Mouse (Mus musculus) megakaryocyte-erythroid progenitor cell, adult 5 weeks (primary cell): ENCODE measurements around the gene Abcg4. TPM values are rescaled to one million over a fixed set of nuclear protein-coding genes. Genes with fewer than 3 reads are reported as not detected.

ENCODE experiments used
- polyA plus RNA-seq: library from polyadenylated mRNA; stranded (reverse); fragments of >175 nt; gene quantifications from 2 replicates; pipeline ENCODE4 v1.2.3, GENCODE M21; 2012

The Abcg4 gene
- 12.4 and 16.0 TPM in 2 replicates for polyA plus RNA-seq

DNA sequence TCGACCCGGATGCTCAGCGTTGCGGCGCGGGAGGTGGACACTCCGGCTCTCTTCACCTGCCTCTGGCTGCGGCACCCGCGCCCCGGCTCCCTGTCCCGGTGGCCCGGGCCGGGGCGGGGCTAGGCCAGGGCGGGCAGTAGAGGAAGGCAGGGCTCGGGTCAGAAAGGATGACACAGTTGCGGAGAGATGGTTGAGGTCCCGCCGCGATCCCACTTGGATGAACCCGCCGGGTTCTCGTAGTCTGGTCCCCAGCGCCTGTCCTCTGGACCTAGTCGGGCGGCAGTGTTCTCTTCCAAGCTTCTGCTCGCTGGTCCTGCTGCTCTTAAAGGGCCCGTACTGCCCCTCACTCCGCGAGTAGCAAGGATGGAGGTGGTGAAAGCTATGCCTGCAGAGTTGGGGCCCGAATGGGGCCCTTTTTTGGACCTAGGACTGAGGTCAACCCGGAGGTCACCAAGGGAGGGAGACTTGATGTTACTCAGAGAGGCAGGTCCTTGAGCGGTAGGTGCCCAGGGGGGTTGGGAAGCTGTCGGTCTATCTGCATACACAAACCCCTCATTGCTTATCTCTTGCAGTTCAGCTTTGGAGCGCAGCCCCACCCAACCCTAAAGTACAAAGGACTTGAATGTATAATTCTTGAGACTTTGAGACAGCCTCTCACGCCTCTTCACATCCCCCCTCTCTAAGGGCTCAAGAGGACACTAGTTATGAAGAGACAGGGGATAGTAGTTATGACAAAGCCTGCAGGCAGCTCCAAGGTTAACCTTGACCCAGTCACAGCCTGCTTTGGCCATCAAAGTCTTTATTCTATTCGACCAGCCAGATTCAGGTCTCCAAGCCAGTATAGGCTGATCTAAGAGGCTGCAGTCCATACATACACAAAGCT lies at the start of gene Abcg4:
Gene Abcg4 (minus strand): TSS at position 540 of the 883 bp plus-strand sequence.

DNA sequence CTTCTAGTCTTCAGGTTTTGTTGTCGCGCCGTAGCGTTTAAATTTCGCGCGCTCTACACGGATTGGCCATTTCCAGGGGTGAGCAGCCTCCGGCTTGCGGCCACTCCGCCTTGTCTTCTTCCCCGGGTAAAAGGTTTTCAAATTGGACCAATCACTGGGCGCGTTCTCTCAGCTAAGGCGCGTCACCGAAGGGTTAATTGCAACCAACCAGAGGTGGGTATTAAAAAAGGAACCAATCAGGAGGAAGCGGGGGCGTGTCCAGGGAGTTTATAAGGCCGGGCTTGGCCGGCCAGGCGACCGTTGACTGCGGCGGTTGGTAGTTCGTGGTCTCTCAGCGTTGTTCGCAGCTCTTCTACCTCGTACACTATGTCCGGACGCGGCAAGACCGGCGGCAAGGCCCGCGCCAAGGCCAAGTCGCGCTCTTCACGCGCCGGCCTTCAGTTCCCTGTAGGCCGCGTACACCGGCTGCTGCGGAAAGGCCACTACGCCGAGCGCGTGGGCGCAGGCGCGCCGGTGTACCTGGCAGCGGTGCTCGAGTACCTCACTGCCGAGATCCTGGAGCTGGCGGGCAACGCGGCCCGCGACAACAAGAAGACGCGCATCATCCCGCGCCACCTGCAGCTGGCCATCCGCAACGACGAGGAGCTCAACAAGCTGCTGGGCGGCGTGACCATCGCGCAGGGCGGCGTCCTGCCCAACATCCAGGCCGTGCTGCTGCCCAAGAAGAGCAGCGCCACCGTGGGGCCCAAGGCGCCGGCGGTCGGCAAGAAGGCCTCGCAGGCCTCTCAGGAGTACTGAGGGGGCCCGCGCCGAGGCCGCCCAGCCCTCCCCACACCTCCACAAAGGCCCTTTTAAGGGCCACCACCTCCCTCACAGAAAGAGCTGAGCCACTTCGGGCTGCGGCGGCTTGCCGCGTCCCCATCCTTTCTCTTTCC lies 46.2 kb upstream of the Abcg4 start, which contains the start of gene H2afx:
Gene H2afx (plus strand): TSS at position 299 of the 935 bp plus-strand sequence.

DNA sequence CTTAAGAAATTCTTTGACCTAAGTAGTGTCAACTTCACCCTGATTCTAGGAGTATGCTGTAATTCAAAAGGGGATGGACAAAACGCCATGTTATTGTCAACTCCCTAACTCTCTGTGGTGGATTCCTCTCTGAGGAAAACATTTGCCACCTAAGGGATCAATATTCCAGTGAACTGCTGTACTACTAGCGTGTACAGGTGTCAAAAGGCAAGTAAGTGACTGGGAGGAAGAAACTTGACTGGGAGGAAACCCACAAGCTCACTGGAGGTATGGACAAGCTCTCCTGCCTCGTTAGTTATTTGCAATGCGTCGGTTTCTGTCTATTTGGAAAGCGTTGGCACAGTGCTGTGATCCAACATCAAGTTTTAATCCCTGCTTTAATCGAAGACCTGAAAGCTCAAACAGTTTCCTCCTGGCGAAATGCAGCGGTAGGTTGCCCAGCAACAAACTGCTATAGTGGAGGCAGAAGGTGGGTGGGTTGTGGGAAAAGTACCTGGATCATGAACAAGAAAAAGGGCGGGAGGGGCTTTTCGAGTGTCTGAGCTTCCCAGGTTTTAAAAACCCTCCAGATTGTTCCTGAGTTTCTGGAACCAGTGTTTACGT lies 37.5 kb upstream of the Abcg4 start, which contains the start of gene Dpagt1:
Gene Dpagt1 (plus strand): TSS at position 252 of the 603 bp plus-strand sequence.

DNA sequence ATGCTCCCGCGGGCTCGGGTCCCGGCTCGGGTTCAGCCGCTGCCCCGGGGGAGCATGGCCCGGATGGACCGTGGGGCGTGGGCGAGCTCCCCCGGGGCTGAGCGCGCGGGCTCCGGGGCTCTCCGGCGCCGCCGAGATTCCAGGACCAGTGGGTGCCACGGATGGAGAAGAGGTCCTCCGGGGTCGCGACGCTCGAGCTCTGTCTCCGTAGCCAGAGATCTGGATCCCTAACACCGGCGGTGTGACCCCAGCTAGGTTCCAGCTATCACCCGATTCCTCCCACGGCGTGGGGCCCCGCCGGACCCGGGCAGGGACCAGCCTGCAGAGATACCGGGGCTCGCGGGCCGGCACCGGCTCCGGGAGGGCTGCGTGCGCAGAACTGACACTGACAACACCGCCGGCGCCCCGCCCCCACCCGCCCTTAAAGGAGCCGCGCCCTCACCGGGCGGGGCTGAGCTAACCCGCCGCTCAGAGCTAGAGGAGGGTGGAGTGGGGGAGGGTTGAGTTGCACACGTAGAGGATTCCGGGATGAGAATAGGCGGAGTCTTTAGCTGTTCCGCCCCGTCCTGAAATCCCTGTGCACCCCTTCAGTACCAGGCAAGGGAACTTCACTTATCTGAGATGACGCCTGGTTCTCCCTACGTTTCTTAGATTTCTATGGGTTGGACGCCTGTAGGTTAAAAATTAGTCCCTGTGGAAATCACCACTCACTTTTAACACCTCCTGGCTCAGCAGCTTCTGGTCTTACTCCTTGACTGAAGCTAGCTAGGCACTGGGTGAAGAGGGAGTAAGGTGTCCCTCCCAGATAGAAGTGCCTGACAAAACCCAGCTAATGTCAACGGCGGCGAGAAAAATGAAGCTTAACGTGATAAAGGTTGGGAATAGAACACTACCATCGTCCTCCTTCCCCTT lies 31.7 kb upstream of the Abcg4 start, which contains the start of gene C2cd2l:
Gene C2cd2l (minus strand): TSS at position 399 of the 912 bp plus-strand sequence.

DNA sequence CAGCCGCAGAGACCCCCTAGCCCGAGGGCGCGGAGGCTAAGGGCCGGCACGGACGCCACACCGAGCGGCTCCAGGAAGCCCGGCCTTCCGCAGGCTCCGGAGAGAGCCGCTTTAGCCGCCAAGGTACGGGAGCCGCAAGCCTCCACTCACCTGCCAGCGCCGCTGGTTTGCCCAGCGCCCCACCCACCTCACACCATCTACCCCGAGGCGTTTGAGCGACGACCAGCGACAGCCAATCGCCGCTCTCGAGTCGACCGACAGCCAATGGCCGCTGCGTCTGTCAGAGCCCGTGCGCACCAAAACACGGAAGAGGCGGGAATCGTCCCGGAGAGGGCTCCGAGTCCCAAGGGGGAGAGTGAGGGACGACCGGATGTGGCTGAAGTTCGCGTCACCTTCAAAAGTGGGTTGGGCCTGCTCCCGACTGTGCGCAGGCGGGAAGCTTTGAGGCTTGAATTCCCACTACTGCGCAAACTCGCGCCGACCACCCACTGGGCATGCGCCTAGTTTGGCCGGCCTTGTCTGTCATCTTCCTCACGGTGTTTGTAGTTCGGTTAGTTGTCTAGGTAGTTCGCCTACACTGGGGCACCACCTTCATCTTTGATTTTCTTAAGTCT lies 17.2 kb upstream of the Abcg4 start, which contains the start of gene Hinfp:
Gene Hinfp (minus strand): TSS at position 206 of the 614 bp plus-strand sequence.

DNA sequence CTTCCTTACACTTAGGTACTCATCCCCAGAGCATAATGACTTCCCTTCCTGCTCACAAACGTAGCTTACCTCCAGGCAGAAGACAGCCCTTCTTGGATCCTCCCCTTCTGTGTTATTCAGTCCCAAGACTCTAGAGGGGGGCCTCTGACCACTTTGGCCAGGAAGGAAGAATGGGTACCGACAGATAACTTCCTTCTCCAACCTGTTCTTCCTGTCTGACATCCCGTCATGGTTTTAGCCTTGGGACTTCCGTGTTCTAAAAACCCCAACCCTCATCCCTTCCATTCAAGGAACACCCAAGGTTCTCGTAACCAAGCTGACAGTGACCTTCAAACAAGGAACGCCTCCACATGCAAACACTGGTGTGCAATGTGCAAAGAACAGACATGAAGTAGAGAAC lies 20.0 kb downstream of the Abcg4 start, which contains the start of gene Nlrx1:
Gene Nlrx1 (minus strand): TSS at position 168 of the 400 bp plus-strand sequence.

DNA sequence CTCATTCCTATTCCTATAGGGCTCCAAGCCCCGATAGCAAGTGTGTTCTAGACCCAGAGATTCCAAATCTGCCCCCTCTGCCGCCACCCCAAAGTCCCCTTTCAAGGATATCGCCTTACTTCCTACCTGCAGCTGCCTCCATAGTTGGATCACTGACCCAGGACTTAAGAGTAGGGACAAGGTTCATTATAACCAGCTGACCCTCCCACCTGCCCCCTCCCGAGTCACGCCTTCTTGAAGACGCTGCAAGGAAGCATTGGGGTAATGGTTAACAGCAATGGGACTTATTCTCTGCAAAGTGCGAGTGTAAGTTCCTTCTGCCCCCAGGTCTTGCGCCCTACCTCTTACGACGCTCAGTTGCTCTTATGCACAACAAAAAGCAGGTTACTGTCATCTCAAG lies 37.1 kb downstream of the Abcg4 start, which contains the start of gene Pdzd3:
Gene Pdzd3 (minus strand): TSS at position 158 of the 400 bp plus-strand sequence.

DNA sequence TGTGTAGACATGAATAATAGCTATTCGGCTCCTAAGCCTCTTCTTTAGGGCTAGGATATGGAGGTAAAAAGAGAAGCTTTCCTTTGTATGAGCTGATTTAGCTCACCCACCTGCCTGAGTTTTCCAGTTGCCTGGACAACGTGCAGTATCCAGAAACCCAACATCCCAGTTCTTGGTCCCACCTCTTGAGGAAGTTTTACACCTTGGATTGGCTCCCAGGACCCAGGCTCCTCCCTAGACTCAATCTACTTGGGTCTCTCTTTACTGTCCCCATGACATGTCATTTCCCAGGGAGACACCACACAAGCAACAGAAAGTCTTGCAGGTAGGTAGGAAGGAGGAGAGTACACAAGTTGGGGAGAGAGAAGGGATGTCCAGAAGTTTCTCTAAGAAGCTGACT lies 48.0 kb downstream of the Abcg4 start, which contains the start of gene Ccdc153:
Gene Ccdc153 (plus strand): TSS at position 278 of the 400 bp plus-strand sequence.

DNA sequence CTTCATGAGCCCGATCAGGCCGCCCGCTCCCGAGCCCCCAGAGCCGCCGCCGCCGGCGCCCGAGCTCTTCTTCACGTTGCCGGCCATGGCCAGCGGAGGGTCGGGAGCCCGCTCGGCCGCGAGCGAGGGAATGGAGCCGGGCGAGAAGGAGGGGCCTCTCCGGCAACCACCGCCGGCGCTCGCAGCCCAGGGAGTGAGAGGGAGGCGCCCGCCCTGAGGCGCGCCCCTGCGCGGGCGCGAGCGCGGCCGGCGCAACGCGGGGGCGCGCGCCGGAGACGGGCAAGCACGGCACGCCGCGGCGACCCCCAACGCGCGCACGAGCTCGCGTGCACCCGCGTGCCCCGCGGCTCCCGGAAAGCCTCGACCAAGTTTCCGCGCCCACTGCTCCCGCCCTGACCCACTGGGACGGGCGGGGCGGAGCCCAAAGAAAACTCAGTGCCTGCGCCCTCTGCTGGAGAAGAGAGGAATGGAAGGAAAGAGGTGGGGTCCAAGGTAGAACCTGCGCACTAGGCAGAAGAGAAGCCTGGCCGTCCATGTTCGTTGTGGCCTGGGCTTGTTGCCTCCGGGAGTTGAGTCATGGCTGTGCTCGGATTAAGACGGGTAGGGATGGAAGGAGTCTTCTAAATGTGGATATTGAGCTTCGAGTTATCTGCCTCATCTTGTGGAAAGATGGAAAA lies 54.5 kb downstream of the Abcg4 start, which contains the start of gene Cbl:
Gene Cbl (minus strand): TSS at position 248 of the 677 bp plus-strand sequence.

Other genes with a start within 250 kb of the Abcg4 start
- 5.2 and 6.1 TPM in 2 replicates for gene Thy1, start 245.2 kb downstream of the Abcg4 start, polyA plus RNA-seq
- 7.3 and 8.2 TPM in 2 replicates for gene Usp2, start 221.6 kb downstream of the Abcg4 start, polyA plus RNA-seq
- gene Mfrp, start 186.9 kb downstream of the Abcg4 start, polyA plus RNA-seq: 0.15 and 0.47 TPM in 2 replicates
- gene C1qtnf5, start 181.4 kb downstream of the Abcg4 start, polyA plus RNA-seq: 0.28 and 0.50 TPM in 2 replicates
- not detected in 2 replicates for gene Gm49380, start 175.1 kb downstream of the Abcg4 start, polyA plus RNA-seq
- 44.3 and 47.3 TPM in 2 replicates for gene Rnf26, start 175.1 kb downstream of the Abcg4 start, polyA plus RNA-seq
- 0.49 and 0.73 TPM in 2 replicates for gene Mcam, start 154.1 kb downstream of the Abcg4 start, polyA plus RNA-seq
- gene Cbl, start 54.6 kb downstream of the Abcg4 start, polyA plus RNA-seq: 17.2 and 20.8 TPM in 2 replicates
- gene Ccdc153, start 47.9 kb downstream of the Abcg4 start, polyA plus RNA-seq: not detected in 2 replicates
- 0.13 and 0.44 TPM in 2 replicates for gene Pdzd3, start 37.1 kb downstream of the Abcg4 start, polyA plus RNA-seq
- gene Nlrx1, start 20.0 kb downstream of the Abcg4 start, polyA plus RNA-seq: 12.4 and 18.2 TPM in 2 replicates
- 5.1 and 7.4 TPM in 2 replicates for gene Hinfp, start 17.1 kb upstream of the Abcg4 start, polyA plus RNA-seq
- gene C2cd2l, start 31.7 kb upstream of the Abcg4 start, polyA plus RNA-seq: 64.6 and 72.7 TPM in 2 replicates
- gene Dpagt1, start 37.4 kb upstream of the Abcg4 start, polyA plus RNA-seq: 10.2 and 12.1 TPM in 2 replicates
- gene H2afx, start 46.1 kb upstream of the Abcg4 start, polyA plus RNA-seq: 701 and 895 TPM in 2 replicates
- 70.8 and 79.3 TPM in 2 replicates for gene Hmbs, start 55.6 kb upstream of the Abcg4 start, polyA plus RNA-seq
- gene Vps11, start 73.1 kb upstream of the Abcg4 start, polyA plus RNA-seq: 14.2 and 16.1 TPM in 2 replicates
- gene Hyou1, start 90.9 kb upstream of the Abcg4 start, polyA plus RNA-seq: 72.8 and 74.0 TPM in 2 replicates
- 19.2 and 19.6 TPM in 2 replicates for gene Slc37a4, start 108.2 kb upstream of the Abcg4 start, polyA plus RNA-seq
- gene Rps25, start 118.5 kb upstream of the Abcg4 start, polyA plus RNA-seq: 281 and 286 TPM in 2 replicates
- gene Trappc4, start 119.0 kb upstream of the Abcg4 start, polyA plus RNA-seq: 10.1 and 11.5 TPM in 2 replicates
- gene Ccdc84, start 130.0 kb upstream of the Abcg4 start, polyA plus RNA-seq: 17.1 and 21.6 TPM in 2 replicates
- not detected in 2 replicates for gene Foxr1, start 152.5 kb upstream of the Abcg4 start, polyA plus RNA-seq
- gene Upk2, start 166.4 kb upstream of the Abcg4 start, polyA plus RNA-seq: not detected in 2 replicates
- gene Bcl9l, start 194.2 kb upstream of the Abcg4 start, polyA plus RNA-seq: 59.4 and 73.6 TPM in 2 replicates